Mouse (Mus musculus) kidney, postnatal 25 days (tissue): ENCODE data around the gene Ptpra.

ENCODE experiments used
- DNase-seq, 2 experiments: peaks; one replicate each; pipeline ENCODE4 v3.0.0; 2021; ENCODE audit warnings: mixed read lengths in 2 of 2

Gene Ptpra

DNA sequence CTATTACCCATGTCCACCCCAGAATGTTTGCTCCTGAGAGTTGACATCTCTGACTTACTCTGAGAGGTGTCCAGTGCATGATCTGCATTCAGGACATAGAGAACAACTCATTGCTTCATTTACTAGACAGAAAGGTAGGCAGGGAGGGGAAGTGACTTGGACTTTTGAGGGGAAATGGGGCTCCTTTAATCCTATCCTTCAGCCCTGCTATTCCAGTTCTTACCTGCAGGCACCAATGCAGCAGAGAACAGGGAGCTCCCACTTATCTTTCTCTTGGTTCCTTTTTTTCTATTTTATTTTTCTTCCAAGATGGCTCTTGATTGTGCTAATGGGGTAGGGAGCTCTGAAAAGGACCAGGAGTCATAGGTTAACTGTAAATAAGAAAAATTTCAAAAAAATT lies 1.6 kb upstream of the Ptpra start:
- DNase-seq: no peak

DNA sequence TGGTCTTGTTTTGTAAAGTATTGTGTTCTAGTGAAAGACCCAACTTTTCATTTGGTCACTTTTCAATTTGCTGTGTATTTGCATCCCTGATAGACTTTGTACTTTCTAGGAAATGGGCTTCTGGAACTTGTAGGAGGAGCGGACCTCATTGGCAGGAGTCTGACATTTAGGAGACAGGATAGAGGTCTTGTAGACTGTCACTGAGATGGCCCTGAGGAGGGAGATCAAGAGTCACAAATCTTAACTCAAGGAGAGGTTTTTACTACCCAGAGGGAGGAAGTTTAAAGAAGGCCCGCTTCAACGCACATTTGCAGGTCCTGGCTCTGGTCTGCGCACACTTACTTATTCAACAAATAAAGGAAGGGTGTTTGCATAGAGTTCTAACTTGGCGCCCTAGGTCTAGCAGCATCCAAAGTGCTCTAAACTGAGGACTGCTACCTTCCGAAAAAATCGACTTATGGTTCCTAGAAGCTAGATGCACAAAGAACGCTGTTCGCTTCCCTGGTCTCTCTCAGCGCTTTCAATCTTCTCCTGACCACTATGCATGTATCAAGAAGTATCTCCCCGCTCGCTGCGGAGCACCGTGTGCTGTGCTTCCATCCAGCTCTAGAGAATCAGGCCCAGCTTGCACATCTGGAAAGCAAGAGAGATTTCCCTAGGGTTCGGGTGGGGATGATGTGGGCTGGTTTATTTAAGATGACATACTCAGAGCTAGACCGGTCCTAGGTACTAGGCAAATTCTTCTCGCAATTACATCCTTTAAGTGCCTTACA lies 871 bp upstream of the Ptpra start:
- DNase-seq: peak in 1 of 2 experiments; percentile 27

DNA sequence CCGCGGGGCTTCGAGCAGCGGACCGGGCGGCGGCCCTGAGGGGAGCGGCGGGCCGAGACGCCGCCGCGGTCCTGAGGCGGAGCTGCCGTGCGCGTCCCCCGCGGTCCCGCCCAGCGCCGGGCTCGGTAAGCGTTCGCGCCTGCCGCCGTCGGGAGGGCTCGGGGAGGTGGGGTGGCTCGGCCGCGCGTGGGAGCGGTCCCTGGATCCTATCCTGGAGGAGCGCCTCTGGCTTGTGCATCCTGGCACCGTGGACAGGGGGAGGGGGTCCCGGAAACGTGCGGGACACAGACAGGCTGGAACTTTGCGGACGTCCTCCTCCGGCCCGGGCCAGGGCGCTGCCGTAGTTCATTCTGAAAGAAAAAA lies 337 bp downstream of the Ptpra start:
- peak; percentile 64 to 86 for DNase-seq

DNA sequence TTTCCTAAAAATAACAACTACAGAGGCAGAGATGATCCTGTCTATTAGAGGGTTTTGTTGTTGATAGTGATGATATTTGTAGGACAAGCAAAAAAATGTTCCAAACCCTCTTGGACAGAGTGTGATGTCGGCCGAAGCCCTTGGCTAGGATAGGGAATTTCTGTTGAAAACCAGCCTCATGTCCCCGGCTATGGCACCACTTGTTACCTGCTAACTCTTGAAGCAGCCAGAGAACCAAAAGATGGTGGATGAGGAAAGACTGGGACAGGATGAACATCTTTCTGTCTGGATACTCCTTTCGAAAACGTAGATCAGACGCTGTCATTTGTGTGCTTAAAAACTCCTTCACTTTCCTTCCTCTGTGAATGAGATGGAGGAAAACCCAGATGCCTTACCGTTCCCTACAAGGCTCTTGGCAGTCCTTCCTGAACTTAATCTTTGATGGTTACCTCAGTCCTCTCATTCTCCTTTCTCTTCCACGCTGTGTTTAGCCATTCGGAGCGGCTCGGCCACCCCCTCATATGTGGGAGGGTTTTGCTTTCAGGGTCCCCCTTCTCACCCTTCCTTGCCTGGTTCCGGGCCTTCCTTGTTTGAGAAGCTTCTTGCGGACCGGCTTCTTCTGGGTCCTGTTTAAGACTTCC lies 1.1 kb downstream of the Ptpra start:
- no peak for DNase-seq

DNA sequence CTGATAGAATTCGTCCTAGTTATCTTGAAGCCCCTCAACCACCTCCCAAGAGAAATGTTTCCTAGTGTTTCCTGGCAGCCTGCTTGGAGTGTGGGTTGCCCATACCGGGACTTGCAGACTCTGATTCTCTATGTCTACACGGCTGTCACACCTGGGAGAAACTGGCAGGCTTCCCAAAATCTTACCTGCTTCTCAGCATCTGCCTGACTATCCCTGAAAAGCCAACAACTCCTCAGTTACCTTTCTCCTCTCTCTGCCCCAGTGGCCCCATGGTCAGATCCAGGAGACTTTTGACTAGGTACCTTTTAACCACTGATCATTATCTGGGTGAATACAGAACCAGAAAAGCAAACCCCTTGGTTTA lies 1.6 kb downstream of the Ptpra start:
- no peak for DNase-seq

DNA sequence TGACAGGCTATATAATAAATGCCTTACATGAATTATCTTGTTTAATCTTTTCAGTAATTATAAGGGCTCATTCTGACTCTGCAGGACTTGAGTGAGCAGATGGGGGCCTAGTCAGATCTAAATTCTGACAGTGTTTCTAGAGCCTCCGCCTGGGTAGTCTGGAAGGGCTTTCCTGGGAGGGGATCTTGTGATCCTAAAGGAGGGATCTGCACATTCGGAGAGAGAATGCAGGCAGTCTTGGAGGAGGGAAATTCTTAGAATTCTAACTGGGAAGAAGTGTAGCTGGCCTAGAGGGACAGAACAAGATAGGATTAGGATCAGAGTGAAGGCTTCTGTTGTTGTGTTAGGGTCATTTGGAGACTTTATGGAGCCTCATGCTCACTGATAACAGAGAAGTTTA lies 2.2 kb downstream of the Ptpra start:
- no peak for DNase-seq

DNA sequence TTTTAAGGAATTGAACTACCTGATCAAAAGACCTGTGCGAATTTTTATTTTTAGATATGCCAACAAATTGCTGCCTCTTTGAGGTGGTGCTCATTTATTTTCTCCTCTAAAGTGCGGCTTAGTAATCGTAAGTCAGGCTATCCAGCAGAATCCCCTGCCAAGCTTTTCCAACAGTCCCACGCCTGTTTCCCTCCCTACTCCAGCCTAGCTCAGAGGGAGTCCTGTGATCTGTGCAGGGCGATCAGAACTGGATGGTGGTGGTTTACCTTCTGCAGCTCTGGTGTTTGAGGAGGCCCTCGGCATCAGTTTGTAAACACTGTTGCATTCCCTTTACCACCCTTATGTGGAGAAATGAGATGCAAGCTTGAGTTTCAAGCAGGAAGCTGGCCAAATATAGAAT lies 3.3 kb downstream of the Ptpra start:
- no peak for DNase-seq

DNA sequence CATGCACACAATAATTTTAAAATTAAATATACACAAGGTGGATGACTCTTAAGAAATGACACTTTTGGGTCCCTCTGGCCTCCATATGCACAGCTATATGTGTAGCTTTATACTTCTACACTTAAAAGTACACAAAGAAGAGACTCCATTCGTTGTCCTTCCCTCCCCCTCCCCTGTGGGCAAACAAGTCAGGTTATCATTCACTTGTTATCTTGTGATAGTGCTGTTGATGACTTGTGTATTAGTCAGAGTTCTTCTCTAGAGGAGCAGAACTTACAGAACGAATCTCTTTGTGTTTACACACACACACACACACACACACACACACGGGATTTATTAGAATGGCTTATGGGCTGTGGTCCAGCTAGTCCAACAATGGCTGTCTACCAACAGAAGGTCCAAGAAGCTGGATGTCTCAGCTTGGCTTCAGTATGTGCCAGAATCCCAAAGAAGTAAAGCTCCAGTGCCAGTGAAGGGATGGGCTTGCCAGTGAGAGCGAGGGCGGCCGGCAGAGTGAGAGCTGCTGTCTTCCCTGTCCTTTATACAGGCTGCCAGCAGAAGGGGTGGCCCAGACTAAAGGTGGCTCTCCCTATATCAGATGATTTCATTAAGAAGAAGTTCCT lies 4.8 kb downstream of the Ptpra start:
- no peak for DNase-seq

DNA sequence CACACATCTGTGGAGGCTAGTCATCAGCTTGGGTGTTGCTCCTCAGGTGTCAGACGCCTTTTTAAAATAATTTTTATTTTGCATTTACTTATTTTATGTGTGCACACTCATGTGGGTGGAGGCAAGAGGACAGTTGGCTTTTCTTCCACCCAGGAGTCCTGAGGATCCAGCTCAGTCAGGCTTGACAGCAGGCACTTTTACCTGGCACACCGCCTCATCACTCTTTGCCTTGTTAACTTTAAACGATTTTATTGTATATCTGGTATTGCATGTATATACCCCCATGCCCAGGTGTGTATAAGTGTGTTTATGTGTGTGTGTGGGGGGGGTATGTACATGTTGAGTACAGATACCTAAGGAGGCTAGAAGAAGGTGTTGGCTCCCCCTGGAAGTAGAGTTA lies 7.8 kb downstream of the Ptpra start:
- no peak for DNase-seq

DNA sequence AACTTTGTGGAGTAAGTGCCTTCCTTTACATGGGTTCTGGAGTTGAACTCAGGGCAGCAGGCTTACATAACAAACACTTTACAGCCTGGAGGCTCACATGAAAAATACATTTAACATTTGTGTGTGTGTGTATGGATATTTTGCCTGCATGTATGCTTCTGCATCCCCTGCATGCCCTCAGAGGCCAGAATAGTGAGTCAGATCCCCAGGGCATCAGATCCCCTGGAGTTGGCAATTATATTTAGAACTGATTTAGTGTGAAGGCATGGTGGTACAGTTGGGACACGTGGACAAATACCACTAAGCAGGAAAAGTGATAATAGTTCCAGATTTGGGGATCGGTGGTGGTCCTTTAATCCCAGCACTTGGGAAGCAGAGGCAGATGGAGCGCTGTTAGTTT lies 9.5 kb downstream of the Ptpra start:
- DNase-seq: no peak

DNA sequence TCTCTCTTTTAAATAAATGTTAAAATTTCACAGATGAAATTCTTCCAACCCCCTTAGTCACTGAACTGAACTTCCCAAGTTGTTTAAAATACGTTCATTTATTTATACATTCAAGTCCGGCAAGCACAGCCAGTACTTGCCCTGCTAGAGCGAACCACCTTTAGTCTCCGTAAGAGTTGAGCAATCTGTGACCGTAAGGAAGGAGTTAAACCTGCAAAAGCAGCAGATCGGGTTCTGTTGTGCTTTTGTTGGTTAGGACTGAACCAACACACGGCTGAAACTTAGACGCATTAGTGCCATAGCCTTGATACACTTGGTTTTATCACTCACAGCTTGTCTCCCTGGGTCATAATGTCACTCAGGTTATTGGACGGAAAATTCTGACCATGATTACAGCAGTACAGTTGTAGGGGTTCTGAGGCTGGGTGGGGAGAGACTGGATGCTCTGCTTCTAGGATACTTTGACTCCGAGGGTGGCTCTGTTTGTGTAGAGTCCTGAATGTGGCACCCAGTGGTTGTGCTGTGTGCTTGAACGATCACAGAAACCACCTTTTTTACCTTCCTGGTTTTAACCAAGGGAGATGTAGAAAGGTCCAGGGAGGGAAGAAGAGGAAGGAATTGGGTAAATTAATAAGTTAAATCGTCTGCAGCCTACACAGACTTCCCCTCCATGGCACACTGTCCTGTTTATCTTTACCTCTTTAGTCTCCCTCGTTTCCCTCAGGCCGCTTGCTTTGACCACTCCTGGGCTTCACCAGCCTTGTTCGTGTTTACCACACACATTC lies 11.4 kb downstream of the Ptpra start:
- no peak for DNase-seq

DNA sequence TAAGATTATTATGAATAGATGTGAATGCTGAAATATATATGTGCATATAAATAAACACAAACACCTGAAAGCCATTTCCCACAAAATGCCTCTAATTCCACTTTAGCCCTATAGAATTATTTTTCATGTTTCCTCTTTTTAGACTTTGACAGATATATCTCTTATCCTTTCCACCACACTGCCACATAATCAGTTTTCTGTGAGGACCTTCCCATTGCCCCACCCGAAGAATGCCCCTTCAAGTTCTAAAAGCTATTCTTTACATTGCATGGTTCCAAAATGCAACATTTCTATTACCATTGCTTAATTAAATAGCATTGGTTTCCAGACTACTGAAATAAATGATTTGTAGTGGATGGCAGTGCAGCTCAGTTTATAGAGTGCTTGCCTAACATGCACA lies 16.4 kb downstream of the Ptpra start:
- no peak for DNase-seq

DNA sequence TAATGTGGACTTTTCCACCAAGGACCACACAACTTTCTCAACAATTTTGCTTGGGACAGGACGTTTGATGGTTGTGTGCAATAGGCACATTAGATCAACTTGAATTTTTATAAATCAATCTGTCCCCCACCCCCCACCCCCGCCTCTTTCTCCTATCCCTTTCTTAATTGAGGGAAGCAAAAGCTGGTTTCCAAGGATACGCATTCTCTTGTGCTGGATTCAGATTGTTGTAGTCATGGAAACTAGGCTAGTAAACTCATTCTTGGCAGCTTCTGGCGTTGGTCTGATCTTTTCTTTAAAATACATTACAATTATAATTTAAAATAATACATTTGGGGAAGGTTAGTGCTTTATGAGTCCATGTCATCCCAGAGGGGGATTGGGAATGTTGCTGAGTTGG lies 19.3 kb downstream of the Ptpra start:
- no peak for DNase-seq

DNA sequence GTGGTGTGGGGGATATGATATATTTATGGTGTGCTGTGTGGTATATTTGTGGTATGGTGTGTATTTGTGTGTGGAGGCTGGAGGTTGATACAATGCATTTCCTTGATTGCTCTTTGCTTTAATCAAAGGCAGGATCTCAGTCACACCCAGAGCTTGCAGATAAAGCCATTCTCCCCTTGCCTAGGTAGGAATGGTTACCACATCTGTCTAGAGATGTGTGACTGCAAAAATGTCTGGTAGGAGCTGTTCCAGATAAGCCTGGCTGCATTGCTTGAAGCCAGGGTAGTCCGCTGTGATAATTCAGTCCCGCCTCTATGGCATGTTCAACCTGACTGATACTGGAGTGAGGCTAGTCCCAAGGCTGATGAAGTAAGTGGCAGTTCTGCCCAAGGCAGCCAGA lies 19.9 kb downstream of the Ptpra start:
- no peak for DNase-seq

DNA sequence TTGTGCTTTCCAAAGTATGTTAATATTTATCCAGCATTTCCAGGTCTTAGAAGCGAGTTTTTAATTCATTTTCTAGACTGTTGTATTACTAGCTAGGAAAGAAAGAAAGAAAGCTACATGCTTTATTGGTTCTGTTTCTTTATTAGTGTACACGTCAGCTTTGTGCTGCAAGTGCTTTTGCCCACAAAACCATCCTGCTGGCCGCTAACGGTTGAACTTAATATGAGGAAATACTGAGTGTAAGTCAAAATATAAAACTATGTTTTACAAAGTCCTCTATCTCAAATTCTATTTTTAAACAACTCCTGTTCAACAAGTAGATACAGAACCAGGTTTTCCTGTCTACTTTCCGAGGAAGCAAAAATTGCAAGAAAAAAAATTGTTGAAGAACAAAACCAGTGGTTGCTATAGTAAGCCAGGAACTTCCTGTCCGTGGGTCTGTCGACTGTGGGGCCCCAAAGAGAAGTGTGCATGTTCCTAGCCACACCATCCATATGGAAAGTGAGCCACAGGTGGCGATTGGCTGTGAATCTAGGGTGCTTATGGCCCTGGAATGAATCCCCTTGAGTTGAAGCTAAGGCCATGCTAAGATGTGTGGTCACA lies 22.9 kb downstream of the Ptpra start:
- DNase-seq: no peak

DNA sequence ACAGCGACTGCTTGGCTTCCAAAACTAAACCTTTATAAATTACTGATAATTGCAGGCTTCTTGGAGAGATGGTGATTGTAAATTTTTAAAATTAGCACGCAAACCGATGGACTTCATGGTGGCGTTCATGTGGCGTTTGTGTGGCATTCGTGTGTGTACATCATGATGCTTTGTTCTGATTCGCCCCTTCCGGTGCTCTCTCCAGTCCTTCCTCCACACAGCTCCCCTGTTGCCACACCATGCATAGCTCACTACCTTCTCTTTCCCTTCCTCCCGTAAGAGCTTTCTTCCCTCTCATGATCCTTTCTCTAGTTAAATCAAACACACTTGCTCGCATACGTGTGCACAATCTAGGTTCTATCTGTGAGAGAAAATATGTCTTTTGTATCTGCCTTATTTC lies 25.7 kb downstream of the Ptpra start:
- DNase-seq: no peak

DNA sequence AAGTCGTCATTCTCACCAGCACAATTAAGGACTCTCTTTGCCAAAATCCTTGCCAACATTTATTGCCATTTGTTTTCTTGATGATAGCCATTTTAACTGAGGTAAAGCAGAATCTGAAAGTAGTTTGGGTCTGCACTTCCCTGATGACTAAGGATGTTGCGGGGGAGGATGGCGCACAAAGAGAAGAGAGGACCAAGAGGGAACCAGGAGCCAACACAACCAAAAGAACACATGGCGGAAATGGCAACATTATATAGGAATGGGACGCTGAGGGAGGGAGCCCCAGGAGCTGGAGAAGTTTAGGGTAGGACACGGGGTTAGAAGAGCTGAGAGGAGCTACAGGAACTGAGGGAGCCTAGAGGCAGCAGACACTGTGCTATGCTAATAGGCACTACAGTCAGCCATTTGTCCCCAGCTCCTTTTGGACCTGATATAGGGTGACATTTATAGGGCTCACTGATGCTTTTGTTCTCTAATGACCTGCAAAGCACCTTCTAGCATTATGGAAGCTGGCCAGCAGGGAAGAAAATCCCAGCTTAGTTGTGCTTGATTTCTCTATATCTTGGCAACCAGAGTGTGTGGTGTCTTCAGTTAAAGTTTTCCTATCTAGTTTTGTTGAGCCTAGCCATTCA lies 26.7 kb downstream of the Ptpra start:
- no peak for DNase-seq

DNA sequence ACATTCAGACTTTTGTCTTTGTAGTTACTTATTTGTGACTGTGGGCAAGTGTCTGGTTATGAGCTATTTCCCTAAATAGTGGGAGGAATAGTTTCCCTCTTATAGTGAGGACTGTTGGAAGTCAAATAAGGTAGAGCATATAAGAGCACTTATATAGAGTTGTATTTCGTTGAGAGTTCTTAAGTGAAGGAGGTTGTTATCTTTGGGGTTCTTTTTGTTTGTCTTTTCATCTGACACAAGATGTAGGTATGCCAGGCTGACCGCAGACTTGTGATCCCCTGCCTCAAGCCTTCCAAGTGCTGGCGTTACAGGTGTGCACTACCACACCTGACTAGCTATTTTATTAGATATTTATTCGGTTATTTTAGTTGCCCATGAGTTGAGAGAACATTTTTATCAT lies 32.1 kb downstream of the Ptpra start:
- no peak for DNase-seq

DNA sequence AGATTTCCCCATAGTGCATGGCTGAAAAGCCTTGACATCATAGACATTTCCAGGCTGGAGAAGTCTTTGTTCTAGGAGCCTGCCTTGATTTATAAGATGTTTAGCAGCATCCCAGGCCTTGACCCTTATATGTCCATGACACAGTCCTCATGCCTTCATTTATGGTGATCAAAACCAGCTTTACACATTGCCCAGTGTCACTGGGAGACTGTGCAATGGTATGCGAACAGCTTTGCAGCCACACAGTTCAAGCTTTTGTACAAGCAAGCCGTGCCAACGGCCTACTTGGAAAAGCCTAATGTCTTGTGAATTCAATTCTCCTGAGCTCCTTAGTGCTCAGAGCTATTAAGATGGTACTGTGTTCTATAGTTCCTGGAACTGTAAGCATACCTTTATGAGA lies 32.6 kb downstream of the Ptpra start:
- DNase-seq: no peak

DNA sequence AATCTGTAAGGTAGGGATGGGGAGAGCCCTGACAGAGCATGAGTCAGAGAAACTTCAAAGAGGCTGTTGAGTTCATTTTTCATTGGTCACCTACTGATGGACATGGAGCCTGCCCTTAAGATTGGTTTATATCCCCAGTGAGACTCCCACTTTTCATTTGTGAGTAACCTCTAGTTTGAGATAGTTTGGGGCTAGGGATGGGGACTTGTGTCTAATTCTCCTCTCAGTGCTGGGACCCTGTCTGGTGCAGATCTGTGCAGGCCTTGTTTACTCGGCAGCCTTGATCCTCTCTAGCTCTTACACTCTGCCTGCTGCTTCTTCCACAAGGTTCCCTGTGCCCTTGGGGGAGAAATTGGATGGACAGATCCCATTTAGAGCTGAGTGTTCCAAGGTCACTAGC lies 34.1 kb downstream of the Ptpra start:
- no peak for DNase-seq

DNA sequence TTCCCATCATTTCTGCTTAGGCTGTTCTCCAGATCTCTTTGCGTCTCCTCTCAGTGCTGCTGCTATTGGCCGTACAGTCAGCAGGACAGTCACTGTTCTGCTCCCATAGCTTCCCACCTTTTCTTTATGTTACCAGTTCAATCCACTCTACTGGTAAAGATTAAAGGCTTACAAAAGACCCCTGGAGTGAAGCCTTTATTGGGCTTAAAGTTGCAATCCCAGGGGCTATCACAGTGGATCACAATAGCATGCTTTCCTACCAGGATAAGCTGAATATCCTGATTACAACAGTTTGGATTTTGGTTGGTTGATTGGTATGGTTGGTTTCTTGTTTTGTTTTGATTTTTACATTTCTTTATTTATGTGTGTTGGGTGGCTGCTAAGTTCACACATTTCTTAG lies 37.9 kb downstream of the Ptpra start:
- no peak for DNase-seq

DNA sequence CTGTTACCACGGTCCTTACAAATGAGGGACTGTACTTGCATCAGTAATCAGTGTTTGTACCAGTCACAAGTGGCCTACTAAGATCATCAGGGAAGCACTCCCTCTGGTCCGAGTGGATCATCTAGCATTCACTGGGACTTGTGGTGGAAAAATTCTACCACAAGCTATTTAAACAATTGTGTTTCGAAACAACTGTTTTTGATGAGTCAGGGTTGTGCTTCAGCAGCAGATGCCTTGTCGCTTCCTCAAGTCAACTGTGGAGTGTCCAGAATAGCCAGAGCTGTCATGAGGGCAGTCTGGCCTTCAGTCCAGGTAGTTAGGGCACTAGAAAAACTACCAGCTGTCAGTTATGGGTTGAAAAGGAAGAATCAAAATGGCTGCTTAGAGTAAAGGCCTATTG lies 38.5 kb downstream of the Ptpra start:
- no peak for DNase-seq

DNA sequence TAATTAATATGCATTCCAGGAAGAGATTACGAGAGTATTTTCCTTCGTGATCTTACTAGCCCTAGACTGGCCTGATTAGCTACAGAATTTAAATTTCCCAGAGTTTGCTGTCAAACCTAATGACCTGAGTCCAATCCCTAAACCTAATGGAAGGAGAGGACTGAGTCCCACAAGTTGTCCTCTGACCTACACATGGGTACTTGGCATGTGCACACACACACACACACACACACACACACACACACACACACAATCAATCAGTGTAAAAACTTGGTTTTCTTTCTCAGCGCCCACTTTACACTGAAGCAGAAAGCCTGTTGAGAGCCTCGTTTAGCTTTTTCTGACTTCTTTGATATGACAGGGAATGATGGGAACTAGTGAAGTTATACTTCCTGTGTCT lies 41.1 kb downstream of the Ptpra start:
- no peak for DNase-seq
